Mouse (Mus musculus) cerebellum, postnatal 25 days (tissue): Measurements from ENCODE around the gene Ptrhd1.
A peak's percentile ranks its signal among the peaks of the same experiment; 100 is the strongest.
"Not testable (repeated sequence)": the region's sequence is repeated elsewhere in the genome, so short reads cannot be mapped to it uniquely, and the experiment has no call there.

Experiments used
- DNase-seq, 2 experiments: peaks; one replicate each; pipeline ENCODE4 v3.0.0; 2021; ENCODE audit warnings: mixed read lengths in 2 of 2

The Ptrhd1 gene

DNA sequence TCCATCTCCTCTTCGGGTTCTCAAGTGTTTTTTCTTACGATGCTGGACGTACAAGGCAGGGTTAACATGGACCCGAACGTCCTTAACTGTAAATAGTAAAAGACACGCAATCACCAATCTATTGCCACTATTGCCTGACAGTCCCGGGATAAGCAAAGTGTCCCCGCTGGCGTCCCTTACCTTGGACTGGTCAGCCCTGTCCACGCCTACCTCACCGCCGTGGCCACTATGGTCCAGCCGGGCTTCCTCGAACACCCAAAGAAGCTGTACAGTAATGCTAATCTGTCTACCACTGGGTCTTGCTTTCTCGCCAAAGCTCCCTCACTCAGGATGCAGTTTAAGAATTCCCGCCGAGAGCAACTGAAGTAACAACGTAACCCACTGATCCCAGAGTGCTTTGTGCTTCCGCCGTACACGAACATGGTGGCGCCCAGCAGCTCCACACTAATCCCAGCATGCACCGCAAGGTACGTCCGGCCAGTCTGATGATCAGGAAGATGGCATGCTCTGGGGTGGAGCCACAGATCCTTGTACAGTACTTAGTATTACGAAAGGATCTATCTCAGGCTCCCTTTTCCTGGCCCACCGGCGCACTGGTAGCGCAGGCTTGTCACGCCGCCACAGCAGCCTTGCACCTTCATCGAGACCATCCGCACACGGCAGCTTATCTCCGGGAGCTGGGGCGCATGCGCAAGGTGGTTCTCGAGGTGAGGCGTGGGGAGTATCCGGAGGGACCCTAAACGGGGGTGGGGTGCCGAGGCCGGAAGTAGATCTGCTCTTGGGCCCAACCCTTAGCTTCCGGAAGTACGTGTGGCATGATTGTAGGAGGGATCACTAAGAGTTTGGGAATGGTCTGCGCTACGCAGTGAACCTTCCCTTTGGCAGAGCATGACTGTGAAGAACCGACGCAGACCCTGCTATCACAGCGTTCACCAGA lies at the start of gene Ptrhd1, which contains the start of gene Cenpo:
TSS of gene Ptrhd1 (plus strand) at position 456 of the 937 bp plus-strand sequence.
TSS of gene Cenpo (minus strand) at position 723 of the 937 bp plus-strand sequence.
- peak; percentile 94 to 97 for DNase-seq

DNA sequence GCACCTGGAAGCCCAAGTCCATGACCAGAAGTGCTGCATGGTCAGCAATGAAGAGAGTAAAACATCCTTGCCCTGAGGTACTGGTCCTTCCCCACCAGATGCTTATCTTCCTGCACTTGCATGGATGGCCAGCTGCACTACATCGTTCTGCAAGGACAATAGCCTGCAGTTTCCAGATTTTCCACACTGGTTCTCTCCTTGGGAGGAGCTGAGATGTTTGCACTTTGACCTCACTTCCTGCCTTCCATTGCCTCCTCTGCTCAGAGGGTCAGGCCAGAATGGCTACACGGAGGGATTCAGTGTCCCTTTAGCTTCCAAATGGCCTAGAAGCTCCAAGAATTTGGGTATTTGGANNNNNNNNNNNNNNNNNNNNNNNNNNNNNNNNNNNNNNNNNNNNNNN lies 49.2 kb upstream of the Ptrhd1 start:
- DNase-seq: no peak

- DNase-seq: peak; percentile 63 to 77
Measured at GRCm38 (mm10) chr12:4188171-4189059, 45.4 kb upstream of the Ptrhd1 start.

- DNase-seq: peak in 1 of 2 experiments; percentile 53
Measured at GRCm38 (mm10) chr12:4189060-4189447, 44.8 kb upstream of the Ptrhd1 start.

DNA sequence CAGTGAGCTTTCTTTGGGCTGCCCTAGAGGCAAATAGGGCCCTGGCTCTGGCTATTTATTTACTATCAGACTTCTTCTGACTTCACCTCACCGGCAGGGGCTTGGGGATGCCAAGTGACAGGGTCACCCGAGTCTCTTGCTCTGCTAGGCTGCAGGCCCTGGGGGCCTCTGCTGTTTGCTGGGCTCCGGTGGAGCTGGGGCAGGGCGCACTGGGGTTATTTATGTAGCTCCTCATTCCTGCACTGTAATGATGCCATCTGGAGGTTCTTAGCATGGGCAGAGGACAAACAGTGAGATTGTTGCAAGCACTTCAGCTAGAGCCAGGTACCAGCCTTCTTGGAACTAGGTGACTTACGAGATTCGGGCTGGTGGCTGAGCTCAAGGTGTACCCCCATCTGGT lies 41.3 kb upstream of the Ptrhd1 start:
- DNase-seq: peak; percentile 41 to 52

GRCm38 (mm10) chr12:4193025-4193740 lies 40.6 kb upstream of the Ptrhd1 start:
- DNase-seq: no peak

DNA sequence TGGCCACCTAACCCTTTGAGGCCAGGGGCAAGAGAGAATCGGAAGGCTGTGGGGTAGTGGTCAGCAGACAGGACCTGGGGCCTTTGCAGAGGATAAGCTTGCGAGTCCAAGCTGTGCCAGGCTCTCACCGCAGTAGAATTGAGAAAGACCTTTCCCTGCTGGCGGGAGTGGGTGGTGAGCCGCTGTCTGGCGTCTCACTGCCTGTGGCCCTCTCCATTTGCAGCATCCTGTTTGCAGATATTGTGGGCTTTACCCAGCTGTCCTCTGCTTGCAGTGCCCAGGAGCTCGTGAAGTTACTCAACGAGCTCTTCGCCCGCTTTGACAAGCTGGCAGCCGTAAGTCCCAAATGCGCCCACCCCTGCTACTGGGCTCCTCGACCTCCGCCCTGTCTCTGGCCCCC lies 39.2 kb upstream of the Ptrhd1 start:
- DNase-seq: no peak

GRCm38 (mm10) chr12:4198702-4199101 lies 35.1 kb upstream of the Ptrhd1 start:
- DNase-seq: peak in 1 of 2 experiments; percentile 2

GRCm38 (mm10) chr12:4199271-4199670 lies 34.6 kb upstream of the Ptrhd1 start:
- no peak for DNase-seq

GRCm38 (mm10) chr12:4201454-4202200 lies 32.2 kb upstream of the Ptrhd1 start:
- peak in 1 of 2 experiments; percentile 10 for DNase-seq

- DNase-seq: no peak
Measured at GRCm38 (mm10) chr12:4202206-4202605, 31.6 kb upstream of the Ptrhd1 start.

GRCm38 (mm10) chr12:4206106-4206505 lies 27.7 kb upstream of the Ptrhd1 start:
- DNase-seq: no peak

GRCm38 (mm10) chr12:4208405-4209133 lies 25.3 kb upstream of the Ptrhd1 start:
- peak; percentile 64 to 79 for DNase-seq

DNA sequence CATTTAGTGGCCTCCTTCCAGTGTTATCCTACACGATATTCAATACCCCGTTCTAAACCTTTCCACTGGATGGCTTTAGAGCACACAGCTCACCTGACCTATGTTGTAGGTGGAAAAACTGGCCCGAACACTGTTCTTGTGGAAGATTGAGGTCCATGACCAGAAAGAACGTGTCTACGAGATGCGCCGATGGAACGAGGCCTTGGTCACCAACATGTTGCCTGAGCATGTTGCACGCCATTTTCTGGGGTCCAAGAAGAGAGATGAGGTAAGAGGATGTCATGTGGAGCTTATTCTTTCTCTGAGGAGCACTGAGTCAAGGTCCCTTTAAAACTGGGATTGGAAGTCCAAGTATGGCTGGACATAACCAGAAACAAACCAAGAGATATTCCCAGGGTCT lies 24.6 kb upstream of the Ptrhd1 start:
- DNase-seq: no peak

DNA sequence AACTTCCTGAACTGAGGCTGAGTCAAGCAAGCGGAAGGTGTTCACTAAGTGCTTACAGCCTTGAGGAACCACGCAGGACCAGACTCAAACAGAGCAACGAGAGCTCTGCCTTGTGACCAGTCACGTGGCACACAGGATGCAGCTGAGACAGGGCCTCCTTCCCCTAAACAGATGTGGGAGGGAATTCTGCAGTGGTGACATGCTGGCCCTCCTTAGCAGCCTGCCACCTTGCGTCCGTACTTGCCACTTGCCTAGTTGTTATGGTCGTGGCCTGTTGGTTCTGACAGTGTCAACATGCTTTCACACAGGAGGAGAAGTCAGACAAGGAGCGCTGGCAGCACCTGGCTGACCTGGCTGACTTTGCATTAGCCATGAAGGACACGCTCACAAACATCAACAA lies 22.7 kb upstream of the Ptrhd1 start:
- no peak for DNase-seq

DNA sequence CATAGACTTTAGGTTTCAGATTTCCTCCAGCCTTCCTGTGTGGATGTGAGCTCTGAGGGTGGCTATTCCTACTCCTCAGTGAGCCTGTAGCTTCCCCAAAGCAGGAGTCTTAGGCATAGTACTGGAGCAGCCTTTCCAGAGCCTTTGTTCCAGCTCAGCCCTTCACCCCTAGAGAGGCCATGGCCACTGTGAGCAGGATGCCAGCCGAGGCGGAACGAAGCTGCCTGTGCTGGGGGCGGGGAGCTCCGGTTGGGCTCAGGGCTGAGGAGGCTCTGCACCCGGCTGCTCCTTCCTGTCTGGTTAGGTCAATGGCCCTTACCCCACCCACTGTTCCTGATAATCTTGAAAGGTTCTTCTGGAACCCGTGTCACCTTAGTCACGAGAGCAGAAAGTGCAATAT lies 20.9 kb upstream of the Ptrhd1 start:
- no peak for DNase-seq

GRCm38 (mm10) chr12:4230156-4230555 lies 3.7 kb upstream of the Ptrhd1 start:
- no peak for DNase-seq

GRCm38 (mm10) chr12:4232777-4233176 lies 1.1 kb upstream of the Ptrhd1 start:
- DNase-seq: no peak

DNA sequence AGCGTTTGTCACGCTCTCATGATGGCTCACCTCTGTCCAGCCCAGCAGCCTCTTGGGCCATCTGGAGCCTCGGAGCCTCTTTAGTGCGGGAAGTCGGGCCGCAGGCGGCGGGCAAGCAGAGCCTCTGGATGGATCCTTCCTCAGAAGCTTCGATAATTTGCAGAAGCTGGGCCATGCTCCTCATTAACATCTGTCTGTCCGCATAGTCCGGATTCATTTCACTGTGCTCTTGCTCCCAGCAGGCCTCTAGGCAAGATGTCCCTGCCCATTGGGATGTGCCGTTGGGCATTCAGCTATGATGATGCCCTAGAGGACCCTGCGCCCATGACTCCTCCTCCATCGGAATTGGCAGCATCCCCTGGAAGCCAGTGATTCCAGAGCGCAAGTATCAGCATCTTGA lies 3.7 kb downstream of the Ptrhd1 start:
- DNase-seq: no peak

GRCm38 (mm10) chr12:4240281-4240680 lies 6.5 kb downstream of the Ptrhd1 start:
- not testable (repeated sequence) for DNase-seq

DNA sequence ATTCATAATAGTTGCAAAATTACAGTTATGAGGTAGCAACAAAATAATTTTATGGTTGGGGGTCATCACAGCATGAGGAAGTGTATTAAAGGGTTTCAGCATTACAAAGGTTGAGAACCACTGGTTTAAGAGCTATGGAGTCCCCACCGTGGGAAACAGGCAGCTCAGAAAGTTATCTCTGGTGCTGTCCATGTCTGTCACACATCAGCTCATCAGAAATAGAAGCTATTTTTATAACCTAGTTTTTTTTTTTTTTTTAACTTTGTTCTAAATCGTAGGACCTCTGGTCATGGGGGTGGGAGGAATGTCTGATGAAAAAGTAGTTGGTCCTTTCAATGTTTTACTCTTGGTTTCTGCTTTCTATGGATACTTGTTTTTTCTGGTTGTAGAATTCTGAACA lies 10.0 kb downstream of the Ptrhd1 start:
- no peak for DNase-seq
